Mouse (Mus musculus) embryonic facial prominence, embryonic 12.5 days (tissue): Measurements from ENCODE around the gene Eif4e. TPM values are rescaled to one million over a fixed set of nuclear protein-coding genes. Genes with fewer than 3 reads are reported as not detected.

ENCODE experiments used
- ATAC-seq: fragments of 200-750 bp; cut with Nextera tagmentation; 2 replicates; pipeline ENCODE4 v1.8.0; 2017; ENCODE audit not compliant: insufficient number of reproducible peaks, insufficient read depth, low FRiP score, low TSS enrichment
- H3K27ac ChIP-seq: fragments of 300-500 bp; sonication (generic); 2 replicates; pipeline ENCODE4 v1.5.1; 2016; ENCODE audit warnings: mild to moderate bottlenecking
- H3K27me3 ChIP-seq: fragments of 300-500 bp; sonication (generic); 2 replicates; pipeline ENCODE4 v1.6.1; 2016; ENCODE audit warnings: mild to moderate bottlenecking, moderate library complexity
- H3K36me3 ChIP-seq: fragments of 300-500 bp; sonication (generic); 2 replicates; pipeline ENCODE4 v1.6.1; 2016; ENCODE audit warnings: mild to moderate bottlenecking
- H3K4me1 ChIP-seq: fragments of 300-500 bp; sonication (generic); 2 replicates; pipeline ENCODE4 v1.6.1; 2016
- H3K4me2 ChIP-seq: fragments of 300-500 bp; sonication (generic); replicated peaks from 2 replicates; pipeline ENCODE4 v1.6.1; 2016; ENCODE audit warnings: mild to moderate bottlenecking, moderate library complexity
- H3K4me3 ChIP-seq: fragments of 300-500 bp; sonication (generic); 2 replicates; pipeline ENCODE4 v1.5.1; 2016; ENCODE audit warnings: mild to moderate bottlenecking
- H3K9ac ChIP-seq: fragments of 300-500 bp; sonication (generic); 2 replicates; pipeline ENCODE4 v1.6.1; 2016; ENCODE audit warnings: mild to moderate bottlenecking, moderate library complexity
- H3K9me3 ChIP-seq: fragments of 300-500 bp; sonication (generic); 2 replicates; pipeline ENCODE4 v1.6.1; 2016; ENCODE audit warnings: mild to moderate bottlenecking, moderate library complexity
- WGBS: fragments of 180-500 bp; shearing (Covaris S2); methylation state at CpG from one replicate; pipeline ENCODE4 v1.1.7; 2016; 5-methylcytosine and 5-hydroxymethylcytosine counted together
- polyA plus RNA-seq: library from polyadenylated mRNA; unstranded; fragments of >200 nt; fragmentation: Nextera tagmentation; extraction: Ambion mirVana; gene quantifications from 2 replicates; pipeline ENCODE4 v1.2.1, GENCODE M21; 2016

The Eif4e gene
- polyA plus RNA-seq, 1 experiment from 2014 or later, result 406 TPM

GRCm38 (mm10) chr3:138525494-138525893, 485 bp upstream of the Eif4e start:
- no peak overlapping the region for H3K9ac ChIP-seq
- peaks cover 15% of the 10 kb centered on the region for H3K4me1 ChIP-seq
- ATAC-seq, result no peak
- no peak overlapping the region for H3K27ac ChIP-seq
- WGBS, result 45% methylated on average over 8 of the region's 8 CpGs
- no peaks in the 10 kb centered on the region for H3K27me3 ChIP-seq
- H3K9me3 ChIP-seq, result no peaks in the 10 kb centered on the region
- no peaks in the 10 kb centered on the region for H3K36me3 ChIP-seq
- H3K4me2 ChIP-seq, result no peak overlapping the region
- no peak overlapping the region for H3K4me3 ChIP-seq

- Histone ChIP-seq H3K27me3 (no peaks in the 10 kb centered on the region), H3K36me3 (no peaks in the 10 kb centered on the region), H3K4me1 (peaks cover 27% of the 10 kb centered on the region), H3K27ac (peak overlapping the region; percentile 97), H3K9me3 (no peaks in the 10 kb centered on the region), H3K4me3 (peak overlapping the region; percentile 98), H3K9ac (peak overlapping the region; percentile 99), H3K4me2 (peak overlapping the region; percentile 77)
- WGBS, result under 1% methylated on average over 79 of the region's 85 CpGs
- ATAC-seq, result peak; percentile 86
Observed at GRCm38 (mm10) chr3:138526916-138527666, 1.1 kb downstream of the Eif4e start.

GRCm38 (mm10) chr3:138527667-138528231, 1.8 kb downstream of the Eif4e start:
- WGBS, result under 1% methylated on average over 60 of the region's 64 CpGs
- Histone ChIP-seq H3K27ac (peak overlapping the region; percentile 97), H3K4me1 (peaks cover 30% of the 10 kb centered on the region), H3K9me3 (no peaks in the 10 kb centered on the region), H3K27me3 (no peaks in the 10 kb centered on the region), H3K4me2 (peak overlapping the region; percentile 69), H3K36me3 (no peaks in the 10 kb centered on the region), H3K9ac (peak overlapping the region; percentile 99), H3K4me3 (peak overlapping the region; percentile 98)
- ATAC-seq, result peak; percentile 57

GRCm38 (mm10) chr3:138528265-138528664, 2.3 kb downstream of the Eif4e start:
- Histone ChIP-seq H3K4me1 (peaks cover 30% of the 10 kb centered on the region), H3K9ac (peak overlapping the region; percentile 99), H3K4me2 (peak overlapping the region; percentile 69), H3K27ac (peak overlapping the region; percentile 97; the same call in 1 of the 2 replicates), H3K27me3 (no peaks in the 10 kb centered on the region), H3K9me3 (no peaks in the 10 kb centered on the region), H3K4me3 (peak overlapping the region; percentile 98), H3K36me3 (no peaks in the 10 kb centered on the region)
- no peak for ATAC-seq
- 2% methylated on average over 16 of the region's 16 CpGs for WGBS

GRCm38 (mm10) chr3:138530578-138531478, 4.8 kb downstream of the Eif4e start:
- Histone ChIP-seq H3K4me2 (no peak overlapping the region), H3K27ac (no peak overlapping the region), H3K9ac (no peak overlapping the region), H3K4me3 (no peak overlapping the region), H3K9me3 (no peaks in the 10 kb centered on the region), H3K36me3 (peaks cover 2% of the 10 kb centered on the region; the same call in 1 of the 2 replicates), H3K27me3 (no peaks in the 10 kb centered on the region), H3K4me1 (peaks cover 30% of the 10 kb centered on the region)
- ATAC-seq, result no peak
- WGBS, result 79% methylated on average over 8 of the region's 8 CpGs

GRCm38 (mm10) chr3:138531479-138532181, 5.7 kb downstream of the Eif4e start:
- Histone ChIP-seq H3K9me3 (no peaks in the 10 kb centered on the region), H3K4me3 (no peak overlapping the region), H3K4me2 (no peak overlapping the region), H3K27ac (no peak overlapping the region), H3K36me3 (peaks cover 5% of the 10 kb centered on the region; the same call in 1 of the 2 replicates), H3K27me3 (no peaks in the 10 kb centered on the region), H3K9ac (no peak overlapping the region), H3K4me1 (peaks cover 30% of the 10 kb centered on the region)
- 58% methylated on average over 12 of the region's 12 CpGs for WGBS
- ATAC-seq, result no peak

GRCm38 (mm10) chr3:138532764-138533163, 6.8 kb downstream of the Eif4e start:
- ATAC-seq, result no peak
- Histone ChIP-seq H3K27ac (no peak overlapping the region), H3K9me3 (no peaks in the 10 kb centered on the region), H3K4me1 (peaks cover 30% of the 10 kb centered on the region), H3K4me2 (no peak overlapping the region), H3K9ac (no peak overlapping the region), H3K36me3 (peaks cover 5% of the 10 kb centered on the region; the same call in 1 of the 2 replicates), H3K4me3 (no peak overlapping the region), H3K27me3 (no peaks in the 10 kb centered on the region)
- 56% methylated on average over 2 of the region's 2 CpGs for WGBS

GRCm38 (mm10) chr3:138536031-138536430, 10.1 kb downstream of the Eif4e start:
- H3K9me3 ChIP-seq, result no peaks in the 10 kb centered on the region

GRCm38 (mm10) chr3:138542621-138543020, 16.6 kb downstream of the Eif4e start:
- Histone ChIP-seq H3K27me3 (no peaks in the 10 kb centered on the region), H3K27ac (no peak overlapping the region), H3K4me2 (no peak overlapping the region), H3K4me1 (peaks cover 29% of the 10 kb centered on the region), H3K9me3 (no peaks in the 10 kb centered on the region), H3K4me3 (no peak overlapping the region), H3K9ac (no peak overlapping the region), H3K36me3 (no peaks in the 10 kb centered on the region)
- no peak for ATAC-seq
- 37% methylated on average over 3 of the region's 3 CpGs for WGBS

More at GRCm38 (mm10) chr3:138536031-138536430, 10.1 kb downstream of the Eif4e start:
- Histone ChIP-seq H3K36me3 (peaks cover 5% of the 10 kb centered on the region; the same call in 1 of the 2 replicates), H3K27me3 (no peaks in the 10 kb centered on the region), H3K4me2 (no peak overlapping the region), H3K27ac (no peak overlapping the region), H3K4me1 (peaks cover 15% of the 10 kb centered on the region; the same call in 1 of the 2 replicates), H3K4me3 (no peak overlapping the region), H3K9ac (no peak overlapping the region)
- no peak for ATAC-seq
- WGBS, result 96% methylated on average over 2 of the region's 2 CpGs

GRCm38 (mm10) chr3:138544117-138544516, 18.1 kb downstream of the Eif4e start:
- no peak overlapping the region for H3K4me3 ChIP-seq
- no peak overlapping the region for H3K9ac ChIP-seq
- WGBS, result 88% methylated on average over 4 of the region's 4 CpGs
- ATAC-seq, result no peak
- H3K27me3 ChIP-seq, result no peaks in the 10 kb centered on the region
- H3K9me3 ChIP-seq, result no peaks in the 10 kb centered on the region
- H3K36me3 ChIP-seq, result no peaks in the 10 kb centered on the region
- H3K4me1 ChIP-seq, result peaks cover 29% of the 10 kb centered on the region
- H3K4me2 ChIP-seq, result no peak overlapping the region
- H3K27ac ChIP-seq, result no peak overlapping the region

GRCm38 (mm10) chr3:138546678-138547077, 20.7 kb downstream of the Eif4e start:
- no peaks in the 10 kb centered on the region for H3K27me3 ChIP-seq
- 83% methylated on average over 2 of the region's 2 CpGs for WGBS
- H3K27ac ChIP-seq, result no peak overlapping the region
- peaks cover 16% of the 10 kb centered on the region for H3K36me3 ChIP-seq
- no peak overlapping the region for H3K4me3 ChIP-seq
- no peak overlapping the region for H3K9ac ChIP-seq
- no peak for ATAC-seq
- peaks cover 19% of the 10 kb centered on the region for H3K4me1 ChIP-seq
- H3K9me3 ChIP-seq, result no peaks in the 10 kb centered on the region
- H3K4me2 ChIP-seq, result no peak overlapping the region
